Mouse (Mus musculus) heart, adult 2 months (tissue): ENCODE results near the gene Sema7a.

ENCODE experiments used
- CTCF ChIP-seq: fragments of 200-600 bp; IDR thresholded peaks from 2 replicates; pipeline ENCODE4 v1.8.1; 2022; ENCODE audit warnings: antibody characterized with exemption, mild to moderate bottlenecking, moderate library complexity
- POLR2A ChIP-seq: fragments of 200-500 bp; IDR thresholded peaks from 2 replicates; pipeline ENCODE4 v1.6.1; 2011; ENCODE audit warnings: mild to moderate bottlenecking, low read depth, low read length, control low read depth; ENCODE audit not compliant: insufficient read depth

- TF ChIP-seq POLR2A = no peak
- TF ChIP-seq CTCF = no peak
Observed at GRCm38 (mm10) chr9:57955764-57956163, 15.9 kb downstream of the Sema7a start.
